Mouse (Mus musculus) heart, postnatal 36 days (tissue): ENCODE measurements around the gene Mrps18b. TPM values are rescaled to one million over a fixed set of nuclear protein-coding genes. Genes with fewer than 3 reads are reported as not detected.
"Not testable (repeated sequence)": the region's sequence is repeated elsewhere in the genome, so short reads cannot be mapped to it uniquely, and the experiment has no call there.

Source experiments
- DNase-seq, 2 experiments: peaks; one replicate each; pipeline ENCODE4 v3.0.0; 2021 to 2022
- intact Hi-C: fragments of 180-260 bp; cut with DNase I; formaldehyde crosslinking; loops from one replicate; pipeline ENCODE4 v1.15.1; 2025
- total RNA-seq, 2 experiments: library from RNA; stranded (reverse); gene quantifications; 2 replicates each; pipeline ENCODE4 v1.2.3; 2021

Gene Mrps18b
- 10 to 100 TPM; 51.6 to 53.4 TPM for total RNA-seq

DNA sequence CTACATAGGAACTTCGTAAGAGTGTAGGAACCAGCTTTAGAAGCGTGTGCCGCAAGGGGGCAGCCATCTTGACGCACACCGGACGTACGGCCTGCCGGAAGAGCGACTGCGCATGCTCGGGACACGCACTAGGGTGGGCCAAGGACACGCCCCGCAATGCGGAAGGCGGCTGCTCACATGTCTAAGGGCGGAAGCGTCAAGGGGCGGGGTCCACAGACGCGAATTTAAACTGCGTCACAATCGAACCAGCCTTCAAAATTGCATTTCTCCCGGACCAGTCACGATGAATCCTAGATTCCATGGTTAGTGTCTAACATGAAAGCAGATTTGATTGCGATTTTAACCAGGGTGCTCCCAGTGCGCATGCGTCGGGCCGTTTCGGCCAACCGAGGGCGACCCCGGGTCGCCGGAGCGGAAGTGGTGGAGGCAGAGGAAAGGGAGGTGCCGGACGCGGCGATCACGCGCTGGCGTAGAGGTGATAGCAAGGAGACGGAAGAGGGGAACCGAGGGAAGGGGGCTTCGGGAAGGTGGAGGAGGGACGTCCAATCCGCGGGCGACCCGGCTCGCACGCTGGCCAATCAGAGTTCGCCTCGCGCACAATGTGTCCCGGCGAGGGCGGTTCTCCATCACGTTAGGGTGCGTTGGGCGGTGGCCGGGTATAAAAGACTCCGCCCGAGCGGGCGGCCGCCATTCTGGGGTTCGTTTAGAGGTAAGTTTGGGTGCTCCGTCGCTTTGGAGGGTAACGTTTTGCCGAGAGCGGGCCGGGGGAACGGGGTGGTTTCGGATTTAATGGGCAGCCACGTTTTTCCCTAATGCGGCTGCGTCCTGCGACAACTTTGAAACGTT is at the start of gene Mrps18b, which contains the start of gene Ppp1r10:
Gene Mrps18b (minus strand): TSS at position 93 of the 846 bp plus-strand sequence.
Gene Ppp1r10 (plus strand): TSS at position 138 of the 846 bp plus-strand sequence.
- intact Hi-C loops = loop anchor here (2.0 kb wide), 2 partner anchors 50 to 80 kb away; no protein-coding TSS in a partner anchor
- DNase-seq = peak; percentile 97 to 98

DNA sequence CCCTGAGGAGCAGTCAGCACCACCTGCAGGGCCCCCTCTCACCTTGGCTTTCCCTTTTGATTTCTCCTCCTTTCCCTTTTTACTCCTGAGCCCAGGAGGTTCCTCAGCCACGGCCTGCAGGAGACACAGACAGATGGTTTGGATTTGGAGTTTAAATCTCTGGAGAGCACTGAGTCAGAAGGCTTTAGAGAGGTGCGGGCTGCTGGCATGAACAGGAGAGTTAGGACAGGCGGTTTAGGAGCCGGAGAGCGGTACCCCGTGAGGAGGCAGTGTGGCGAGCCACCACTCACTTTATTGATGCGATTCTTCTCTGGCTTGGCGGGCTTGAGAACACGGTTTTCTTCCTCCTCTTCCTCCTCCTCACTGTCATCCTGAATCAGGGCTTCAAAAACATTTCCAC is 47.1 kb upstream of the Mrps18b start:
- DNase-seq = no peak
- intact Hi-C loops = no loop called here

DNA sequence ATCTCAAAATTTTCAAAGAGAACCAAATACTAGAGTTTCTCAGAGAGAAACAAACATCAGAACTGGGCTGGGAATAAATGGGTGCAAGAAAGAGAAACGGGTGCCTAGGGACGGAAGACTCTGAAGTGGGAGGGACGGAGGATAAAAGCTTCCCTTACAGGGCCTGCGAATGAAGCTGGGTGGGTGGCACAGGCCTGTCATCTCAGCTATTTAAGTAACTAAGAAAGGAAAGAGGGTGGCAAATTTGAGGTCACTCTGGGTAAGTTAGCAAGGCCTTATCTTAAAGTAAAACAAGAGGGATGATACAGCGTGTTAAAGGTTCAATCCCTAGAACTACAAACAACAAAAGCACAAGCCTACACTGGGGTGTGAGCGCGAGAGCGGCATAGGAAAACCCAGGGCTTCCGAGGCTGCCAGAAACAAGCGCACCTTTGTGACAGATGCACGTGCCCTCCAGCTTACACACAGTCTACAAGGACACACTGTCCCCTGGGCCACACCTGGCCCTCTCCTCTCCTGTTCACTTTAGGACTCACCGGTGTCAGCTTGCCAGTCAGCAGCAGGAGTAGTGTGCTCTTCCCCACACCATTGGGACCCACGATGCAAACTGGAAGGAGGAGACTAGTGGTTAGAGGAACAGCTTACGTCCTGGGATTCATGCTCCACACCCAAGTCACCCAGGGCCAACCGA is 42.5 kb upstream of the Mrps18b start:
- intact Hi-C loops = no loop called here
- DNase-seq = no peak

DNA sequence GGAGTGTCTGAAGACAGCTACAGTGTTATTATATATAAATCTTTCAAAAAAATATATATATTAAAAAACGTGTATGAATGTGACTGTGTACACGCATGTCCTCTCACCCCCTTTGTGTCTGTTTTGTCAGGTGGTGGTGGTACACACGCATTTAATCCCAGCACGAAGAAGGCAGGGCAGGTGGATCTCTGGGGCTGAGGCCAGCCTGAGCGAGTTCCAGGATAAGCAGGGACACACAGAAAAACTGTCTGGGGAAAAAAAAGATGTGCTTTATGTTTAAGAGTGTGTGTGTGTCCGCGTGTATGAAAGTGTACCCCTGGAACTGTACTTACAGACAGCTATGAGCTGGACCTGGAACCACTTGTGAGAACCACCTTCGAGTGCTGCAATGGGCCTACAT is 38.5 kb upstream of the Mrps18b start:
- intact Hi-C loops = no loop called here
- no peak for DNase-seq

DNA sequence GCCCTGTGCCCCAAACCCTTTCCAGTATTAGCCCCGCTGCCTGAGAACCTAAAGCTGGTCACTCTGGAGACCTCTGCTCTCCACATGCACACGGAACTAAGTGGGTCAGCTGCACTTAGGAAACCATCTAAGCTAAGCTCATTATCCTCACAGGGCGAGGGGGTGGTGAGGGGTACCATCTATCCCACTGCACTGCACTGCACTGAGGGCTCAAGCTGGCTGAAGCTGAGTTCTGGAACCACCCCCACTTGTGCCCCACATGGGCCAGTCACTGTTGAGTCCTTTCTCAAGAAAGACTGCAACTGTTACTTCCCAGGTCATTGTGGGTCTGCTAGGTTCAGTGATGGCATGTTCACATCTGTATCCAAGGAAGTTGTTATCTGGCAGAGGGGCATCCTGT is 36.4 kb upstream of the Mrps18b start:
- intact Hi-C loops, DNase-seq: not testable (repeated sequence)

DNA sequence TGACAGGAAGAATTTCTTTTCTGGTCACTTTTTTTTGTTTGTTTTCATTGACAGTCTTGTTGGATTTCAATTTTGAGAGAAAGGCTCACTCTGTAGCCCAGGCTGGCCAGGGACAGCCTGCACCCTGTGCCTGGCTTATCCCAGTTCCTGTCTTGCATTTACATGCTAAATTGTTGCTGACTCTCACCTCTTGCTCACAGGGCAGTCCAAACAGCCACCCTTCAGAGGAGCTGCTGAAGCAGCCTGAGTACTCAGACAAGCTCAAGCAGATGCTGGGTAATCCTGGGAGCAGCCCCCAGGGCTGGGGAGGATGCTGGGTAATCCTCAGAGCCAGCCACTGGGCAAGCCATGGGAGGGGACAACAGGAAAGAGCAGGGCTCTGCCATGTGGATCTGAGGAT is 34.8 kb upstream of the Mrps18b start:
- intact Hi-C loops, DNase-seq: not testable (repeated sequence)

DNA sequence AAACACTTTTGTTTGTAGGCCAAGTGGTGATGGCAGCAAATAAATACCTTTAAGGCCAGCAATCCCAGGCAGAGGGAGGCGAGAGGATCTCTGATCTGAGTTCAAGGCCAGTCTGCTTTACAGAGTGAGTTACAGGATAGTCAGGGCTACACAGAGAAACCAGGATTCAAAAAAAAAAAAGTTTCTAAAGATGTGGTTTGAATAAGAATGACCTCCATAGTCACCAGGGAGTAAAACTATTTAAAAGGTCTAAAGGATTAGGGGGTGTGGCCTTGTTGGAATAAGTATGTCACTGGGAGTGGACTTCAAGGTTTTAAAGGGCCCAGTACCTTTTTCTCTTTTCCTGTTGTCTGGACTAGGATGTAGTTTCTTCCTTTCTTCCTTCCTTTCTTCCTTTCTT is 23.8 kb upstream of the Mrps18b start:
- no peak for DNase-seq
- intact Hi-C loops = loop anchor here (5.0 to 10.0 kb wide), 4 partner anchors 95 to 252 kb away; partner anchors contain the start of genes H2-T23 and H2-T3

DNA sequence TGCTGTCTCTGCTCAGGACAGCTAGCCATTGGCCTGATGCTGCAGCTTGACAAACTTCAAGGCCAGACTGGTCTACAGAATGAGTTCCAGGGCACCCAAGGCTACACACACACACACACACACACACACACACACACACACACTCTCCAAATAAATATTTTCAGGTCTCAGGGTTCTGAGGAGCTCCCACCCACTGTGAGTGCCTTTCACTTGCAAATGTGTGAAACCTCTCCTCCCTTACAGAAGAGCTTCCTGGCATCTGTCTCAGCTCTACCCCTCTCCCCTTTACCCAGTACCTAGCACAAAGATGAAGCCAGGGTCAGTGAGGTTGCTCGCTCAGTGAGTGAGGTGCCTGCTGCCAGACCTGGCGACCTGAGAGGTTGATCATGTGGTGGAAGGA is 22.9 kb upstream of the Mrps18b start:
- intact Hi-C loops = loop anchor here (5.0 to 10.0 kb wide), 4 partner anchors 96 to 253 kb away; partner anchors contain the start of genes H2-T23 and H2-T3
- no peak for DNase-seq

DNA sequence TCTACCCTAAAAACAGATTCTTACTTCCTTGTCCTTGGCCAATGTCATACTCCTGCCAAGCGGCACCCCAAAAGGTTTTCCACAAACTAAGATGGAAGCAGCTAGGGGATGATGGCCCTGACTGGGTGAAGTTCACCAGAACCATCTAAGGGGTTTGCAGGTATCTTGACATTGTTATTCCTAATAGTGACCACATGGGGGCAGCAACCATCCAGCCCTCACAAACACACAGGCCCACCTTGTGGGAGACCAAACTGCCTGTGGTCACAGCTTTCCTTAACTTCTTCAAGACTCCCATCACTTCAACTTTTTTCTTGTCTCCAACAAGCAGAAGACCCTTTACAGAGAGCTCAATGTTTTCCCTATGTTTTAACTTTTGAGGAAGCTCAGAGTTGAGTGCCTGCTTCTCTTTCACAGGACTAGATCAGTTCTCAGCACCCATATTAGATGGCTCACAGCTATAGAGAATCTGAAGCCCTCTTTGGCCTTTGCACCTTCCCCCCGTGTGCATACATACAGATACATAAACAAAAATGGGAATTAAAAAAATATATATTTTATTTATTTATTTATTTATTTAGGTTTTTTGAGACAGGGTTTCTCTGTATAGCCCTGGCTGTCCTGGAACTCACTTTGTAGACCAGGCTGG is 21.6 kb upstream of the Mrps18b start:
- intact Hi-C loops = loop anchor here (1.0 to 10.0 kb wide), 5 partner anchors 55 to 254 kb away; partner anchors contain the start of genes H2-T23 and H2-T3
- DNase-seq = peak; percentile 31 to 52

DNA sequence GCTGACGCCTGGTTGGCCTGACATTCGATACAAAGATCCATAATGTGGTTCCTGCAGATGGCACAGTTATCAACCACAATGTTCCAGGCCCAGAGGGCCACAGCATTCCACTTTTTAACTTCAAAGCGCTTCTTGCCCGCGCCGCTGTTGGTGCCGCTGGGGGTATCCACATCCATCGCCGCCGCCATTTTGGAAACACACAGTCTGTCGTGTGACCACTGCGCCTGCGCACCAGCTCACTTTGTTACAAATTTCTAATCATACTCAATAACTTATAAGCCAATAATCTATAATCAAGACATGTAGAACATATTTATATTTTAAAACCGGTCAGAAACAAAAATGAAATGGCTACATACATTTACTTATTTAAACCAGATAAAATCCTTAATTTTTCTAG is 19.6 kb upstream of the Mrps18b start:
- not testable (repeated sequence) for DNase-seq
- intact Hi-C loops = loop anchor here (5.0 to 10.0 kb wide), 4 partner anchors 99 to 257 kb away; partner anchors contain the start of genes H2-T23 and H2-T3

DNA sequence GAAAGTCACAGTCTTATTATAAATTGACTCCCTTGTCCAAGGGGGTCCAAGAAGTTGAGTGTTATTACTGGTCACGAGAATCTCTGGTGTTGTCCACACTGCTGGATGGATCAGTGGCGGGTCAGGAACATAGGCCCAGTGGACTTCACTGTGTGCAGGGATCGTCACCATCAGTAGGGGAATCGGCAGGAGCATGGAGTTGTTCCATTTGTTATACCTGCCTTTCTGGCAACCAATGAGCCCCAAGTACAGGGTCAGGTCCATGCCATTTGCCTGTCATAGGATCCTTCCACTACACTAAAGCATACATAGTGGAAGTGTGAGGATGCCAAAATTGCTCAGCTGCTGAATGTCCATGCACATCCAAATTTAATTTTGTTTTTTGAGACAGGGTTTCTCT is 16.4 kb upstream of the Mrps18b start:
- intact Hi-C loops = loop anchor here (10.0 kb wide), 2 partner anchors 102 to 132 kb away; partner anchors contain the start of gene H2-T23
- DNase-seq = no peak

DNA sequence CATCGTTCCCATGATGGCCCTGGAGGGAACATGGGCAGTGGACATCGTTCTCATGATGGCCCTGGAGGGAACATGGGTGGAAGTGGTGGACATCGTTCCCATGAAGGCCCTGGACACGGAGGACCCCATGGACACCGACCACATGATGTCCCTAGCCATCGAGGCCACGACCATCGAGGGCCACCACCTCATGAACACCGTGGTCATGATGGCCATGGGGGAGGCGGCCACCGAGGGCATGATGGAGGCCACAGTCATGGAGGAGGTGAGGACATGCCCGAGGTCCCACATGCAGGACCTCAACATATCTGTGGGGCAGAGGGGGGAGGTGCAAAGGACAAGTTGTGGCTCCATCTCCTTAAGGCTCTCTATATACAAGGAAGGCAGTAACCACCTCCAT is 14.4 kb upstream of the Mrps18b start:
- no peak for DNase-seq
- intact Hi-C loops = loop anchor here (10.0 kb wide), 2 partner anchors 104 to 134 kb away; partner anchors contain the start of gene H2-T23

DNA sequence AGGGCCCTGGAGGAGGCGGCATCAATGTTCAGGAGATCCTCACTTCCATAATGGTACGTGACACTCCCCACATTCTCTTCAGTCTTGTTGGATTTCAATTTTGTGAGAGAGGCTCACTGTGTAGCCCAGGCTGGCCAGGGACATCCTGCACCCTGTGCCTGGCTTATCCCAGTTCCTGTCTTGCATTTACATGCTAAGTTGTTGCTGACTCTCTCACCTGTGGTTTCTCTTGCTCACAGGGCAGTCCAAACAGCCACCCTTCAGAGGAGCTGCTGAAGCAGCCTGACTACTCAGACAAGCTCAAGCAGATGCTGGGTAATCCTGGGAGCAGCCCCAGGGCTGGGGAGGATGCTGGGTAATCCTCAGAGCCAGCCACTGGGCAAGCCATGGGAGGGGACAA is 13.3 kb upstream of the Mrps18b start:
- DNase-seq = no peak
- intact Hi-C loops = no loop called here

DNA sequence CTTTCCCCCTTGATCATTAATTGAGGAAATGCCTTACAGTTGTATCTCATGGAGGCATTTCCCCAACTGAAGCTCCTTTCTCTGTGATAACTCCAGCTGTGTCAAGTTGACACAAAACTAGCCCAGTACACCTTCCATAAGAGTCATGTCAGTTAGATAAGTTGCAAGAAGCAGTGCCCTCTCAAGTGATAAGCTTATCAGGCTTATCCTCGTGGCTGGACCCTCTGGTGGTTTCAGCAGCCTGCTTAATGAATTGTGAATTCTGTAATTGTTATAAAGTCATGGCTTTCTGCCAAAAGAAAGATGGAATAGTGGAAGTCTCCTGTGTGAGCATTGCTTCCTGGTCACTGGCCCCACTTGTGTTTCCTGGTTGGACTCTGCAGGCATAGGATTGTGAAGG is 11.3 kb upstream of the Mrps18b start:
- intact Hi-C loops = no loop called here
- DNase-seq = no peak

DNA sequence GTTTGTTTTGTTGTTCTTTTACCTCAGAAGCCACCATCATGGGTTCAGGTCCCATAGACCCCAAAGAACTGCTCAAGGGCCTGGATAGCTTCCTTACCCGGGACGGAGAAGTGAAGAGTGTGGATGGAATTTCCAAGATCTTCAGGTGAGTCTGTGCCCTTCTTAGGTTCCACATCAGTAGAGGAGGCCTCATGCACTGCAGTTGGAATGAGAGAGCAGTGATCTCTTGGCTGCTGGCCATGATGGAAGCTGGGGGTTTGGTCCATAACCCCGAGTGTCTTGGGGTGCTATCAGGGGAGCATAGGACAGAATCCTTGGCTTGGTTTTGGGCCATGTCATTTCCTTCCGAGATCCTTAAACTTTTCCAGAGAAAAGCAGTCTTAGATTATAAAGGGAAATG is 7.1 kb upstream of the Mrps18b start:
- intact Hi-C loops = loop anchor here (5.0 kb wide), 1 partner anchor 59 kb away; the partner anchor contains the start of gene Prr3
- DNase-seq = no peak

DNA sequence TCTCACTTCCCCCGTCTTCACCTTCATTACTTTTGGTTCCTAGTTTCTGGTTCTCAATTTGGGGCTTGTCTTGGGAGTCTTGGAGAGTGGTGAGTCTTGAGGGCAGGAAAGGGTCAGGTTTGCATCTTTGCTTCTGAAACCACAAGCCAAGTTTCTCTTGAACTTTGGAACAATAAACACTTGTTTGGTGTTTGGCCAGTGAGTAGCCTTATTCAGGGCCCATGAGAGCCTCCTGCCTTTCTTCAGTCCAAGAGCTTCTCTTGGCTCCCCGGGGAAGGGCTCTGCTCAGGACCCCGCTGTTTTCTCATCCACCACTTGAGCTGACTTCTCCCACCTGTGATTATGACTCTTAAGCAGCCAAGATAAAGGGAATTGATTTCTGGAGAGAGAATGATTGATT is 6.4 kb upstream of the Mrps18b start:
- DNase-seq = no peak
- intact Hi-C loops = loop anchor here (5.0 kb wide), 1 partner anchor 60 kb away; the partner anchor contains the start of gene Prr3

DNA sequence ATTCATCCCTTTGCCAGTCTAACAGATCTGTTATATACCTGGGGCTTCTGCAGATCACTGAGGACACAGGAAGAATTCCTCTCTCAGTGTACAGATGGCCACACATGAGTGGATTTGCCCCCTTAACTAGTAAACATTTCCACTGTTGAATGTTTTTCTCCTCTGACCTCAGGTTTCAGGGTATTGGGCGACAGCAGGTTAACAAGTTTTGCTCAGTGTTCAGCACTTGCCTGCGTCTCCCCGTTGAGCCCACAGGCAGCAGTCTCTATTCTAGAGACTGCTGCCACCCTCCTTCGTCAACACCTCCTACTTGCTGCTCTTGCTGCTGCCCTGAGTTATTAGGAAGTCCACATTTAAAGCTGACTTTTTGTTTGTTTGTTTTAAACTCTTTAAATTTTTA is 5.5 kb upstream of the Mrps18b start:
- no peak for DNase-seq
- intact Hi-C loops = loop anchor here (5.0 kb wide), 1 partner anchor 61 kb away; the partner anchor contains the start of gene Prr3

DNA sequence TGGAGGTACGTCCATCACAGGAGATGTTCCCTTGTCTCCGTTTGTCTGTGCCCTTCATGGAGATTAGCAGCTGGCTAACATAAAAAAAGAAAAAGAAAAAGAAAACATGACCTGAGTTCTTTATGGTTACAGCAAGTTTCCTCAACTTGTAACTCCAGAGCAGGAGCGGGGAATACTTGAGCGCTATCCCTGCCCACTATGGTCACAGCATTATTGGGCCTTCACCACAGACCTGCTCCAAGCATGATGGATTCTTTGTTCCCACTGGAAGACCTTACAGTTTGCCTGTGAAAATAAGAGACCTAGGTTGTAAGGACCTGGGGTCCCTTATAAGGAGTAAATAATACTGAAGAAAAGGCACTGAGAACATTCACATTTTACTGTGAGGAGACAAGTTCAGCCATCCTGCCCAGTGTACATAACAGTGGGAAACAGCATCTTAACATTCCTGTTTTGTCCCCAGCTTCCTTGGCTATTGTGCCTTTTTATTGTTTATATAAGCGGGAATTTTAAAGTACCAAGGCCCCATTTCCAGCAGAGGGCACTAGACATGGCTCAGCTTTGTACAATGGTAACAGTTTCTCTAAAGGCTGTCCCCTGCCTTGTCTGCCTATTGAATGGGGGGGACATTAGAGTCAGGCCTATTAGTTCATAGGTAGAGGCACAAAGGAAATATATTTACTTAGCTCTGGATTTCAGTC is 4.8 kb upstream of the Mrps18b start:
- DNase-seq = no peak
- intact Hi-C loops = loop anchor here (5.0 kb wide), 1 partner anchor 61 kb away; the partner anchor contains the start of gene Prr3

DNA sequence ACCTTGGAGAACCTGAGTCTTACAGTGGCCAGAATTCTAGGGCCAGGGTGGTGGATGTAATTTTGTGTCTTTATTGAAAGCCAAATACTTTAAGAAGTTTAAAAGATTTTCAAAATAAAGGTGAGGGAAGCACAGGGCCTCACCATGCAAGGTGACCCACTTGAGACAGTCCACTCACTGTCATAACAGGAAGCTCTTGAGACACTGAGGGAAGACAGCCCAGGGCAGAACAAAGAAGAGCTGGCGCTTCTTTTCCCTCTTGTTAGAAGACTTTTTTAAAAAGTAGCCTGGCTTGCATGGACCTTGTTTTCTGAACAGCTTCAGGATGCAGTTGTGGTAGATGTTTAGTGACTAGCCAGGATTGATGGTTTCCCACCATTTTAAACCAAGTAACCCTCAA is 4.2 kb upstream of the Mrps18b start:
- intact Hi-C loops = loop anchor here (5.0 kb wide), 1 partner anchor 62 kb away; the partner anchor contains the start of gene Prr3
- DNase-seq = no peak

DNA sequence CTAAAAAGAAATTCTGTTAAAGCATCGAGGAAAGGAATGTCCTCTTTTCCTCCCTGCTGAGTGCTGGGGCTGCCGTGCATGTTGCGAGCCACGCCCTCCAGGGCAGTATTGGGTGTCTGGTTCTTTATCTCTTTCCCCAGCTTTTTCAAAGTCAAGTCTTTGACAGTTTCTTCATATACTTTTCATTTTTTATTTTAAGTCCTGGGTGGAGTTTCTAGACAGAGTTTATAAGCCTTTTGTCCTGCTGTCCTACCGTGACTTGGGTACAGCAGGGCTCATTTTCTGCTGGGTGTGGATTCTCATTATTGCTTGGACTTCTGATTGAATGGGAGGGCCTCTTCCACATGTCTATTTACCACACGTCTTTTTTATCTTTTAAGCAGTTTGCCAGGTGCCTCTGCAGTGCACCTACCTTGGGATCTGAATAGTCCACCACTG is 3.7 kb upstream of the Mrps18b start:
- intact Hi-C loops = loop anchor here (5.0 kb wide), 1 partner anchor 62 kb away; the partner anchor contains the start of gene Prr3
- no peak for DNase-seq
